Mouse (Mus musculus): ENCODE results near the gene Casr.
A peak's percentile ranks its signal among the peaks of the same experiment; 100 is the strongest.

Casr gene

GRCm38 (mm10) chr16:36532981-36533687 lies 28.8 kb downstream of the Casr start:
- DNase-seq (ENCODE audit: low read depth, low spot score), result no peak
- H3K36me3 ChIP-seq (ENCODE audit: control insufficient read depth, insufficient read depth, low read length, poor library complexity, severe bottlenecking), result no peaks in the 10 kb centered on the region
- no peaks in the 10 kb centered on the region for H3K27me3 ChIP-seq (ENCODE audit: control insufficient read depth, insufficient read depth, low read length, poor library complexity, severe bottlenecking)

GRCm38 (mm10) chr16:36532046-36532445 lies 29.9 kb downstream of the Casr start:
- Histone ChIP-seq H3K36me3 (ENCODE audit: control insufficient read depth, insufficient read depth, low read length, poor library complexity, severe bottlenecking) (no peaks in the 10 kb centered on the region), H3K27me3 (ENCODE audit: control insufficient read depth, insufficient read depth, low read length, poor library complexity, severe bottlenecking) (no peaks in the 10 kb centered on the region)
- DNase-seq (ENCODE audit: low read depth, low spot score), result no peak

- Histone ChIP-seq H3K27me3 (ENCODE audit: control insufficient read depth, insufficient read depth, low read length, poor library complexity, severe bottlenecking) (no peaks in the 10 kb centered on the region), H3K36me3 (ENCODE audit: control insufficient read depth, insufficient read depth, low read length, poor library complexity, severe bottlenecking) (no peaks in the 10 kb centered on the region)
- DNase-seq (ENCODE audit: low read depth, low spot score), result peak; percentile 10
These were observed 30.3 kb downstream of the Casr start for GRCm38 (mm10) chr16:36531630-36532029.

GRCm38 (mm10) chr16:36530566-36531552 lies 31.1 kb downstream of the Casr start:
- H3K36me3 ChIP-seq (ENCODE audit: control insufficient read depth, insufficient read depth, low read length, poor library complexity, severe bottlenecking), result no peaks in the 10 kb centered on the region
- peak; percentile 23 for DNase-seq (ENCODE audit: low read depth, low spot score)
- H3K27me3 ChIP-seq (ENCODE audit: control insufficient read depth, insufficient read depth, low read length, poor library complexity, severe bottlenecking), result no peaks in the 10 kb centered on the region

GRCm38 (mm10) chr16:36528822-36529221 lies 33.1 kb downstream of the Casr start:
- Histone ChIP-seq H3K36me3 (ENCODE audit: control insufficient read depth, insufficient read depth, low read length, poor library complexity, severe bottlenecking) (no peaks in the 10 kb centered on the region), H3K27me3 (ENCODE audit: control insufficient read depth, insufficient read depth, low read length, poor library complexity, severe bottlenecking) (no peaks in the 10 kb centered on the region)
- DNase-seq (ENCODE audit: low read depth, low spot score), result no peak

- DNase-seq (ENCODE audit: low read depth, low spot score), result no peak
- Histone ChIP-seq H3K36me3 (ENCODE audit: control insufficient read depth, insufficient read depth, low read length, poor library complexity, severe bottlenecking) (no peaks in the 10 kb centered on the region), H3K27me3 (ENCODE audit: control insufficient read depth, insufficient read depth, low read length, poor library complexity, severe bottlenecking) (no peaks in the 10 kb centered on the region)
These were observed 35.2 kb downstream of the Casr start for GRCm38 (mm10) chr16:36526596-36527282.

GRCm38 (mm10) chr16:36523095-36523494 lies 38.8 kb downstream of the Casr start:
- no peaks in the 10 kb centered on the region for H3K36me3 ChIP-seq (ENCODE audit: control insufficient read depth, insufficient read depth, low read length, poor library complexity, severe bottlenecking)
- no peaks in the 10 kb centered on the region for H3K27me3 ChIP-seq (ENCODE audit: control insufficient read depth, insufficient read depth, low read length, poor library complexity, severe bottlenecking)
- no peak for DNase-seq (ENCODE audit: low read depth, low spot score)

GRCm38 (mm10) chr16:36516355-36516754 lies 45.6 kb downstream of the Casr start:
- no peaks in the 10 kb centered on the region for H3K27me3 ChIP-seq (ENCODE audit: control insufficient read depth, insufficient read depth, low read length, poor library complexity, severe bottlenecking)
- no peak for DNase-seq (ENCODE audit: low read depth, low spot score)
- H3K36me3 ChIP-seq (ENCODE audit: control insufficient read depth, insufficient read depth, low read length, poor library complexity, severe bottlenecking), result no peaks in the 10 kb centered on the region

GRCm38 (mm10) chr16:36507300-36507699 lies 54.6 kb downstream of the Casr start:
- no peaks in the 10 kb centered on the region for H3K27me3 ChIP-seq (ENCODE audit: control insufficient read depth, insufficient read depth, low read length, poor library complexity, severe bottlenecking)
- no peak for DNase-seq (ENCODE audit: low read depth, low spot score)
- no peaks in the 10 kb centered on the region for H3K36me3 ChIP-seq (ENCODE audit: control insufficient read depth, insufficient read depth, low read length, poor library complexity, severe bottlenecking)

- no peaks in the 10 kb centered on the region for H3K27me3 ChIP-seq (ENCODE audit: control insufficient read depth, insufficient read depth, low read length, poor library complexity, severe bottlenecking)
- no peak for DNase-seq (ENCODE audit: low read depth, low spot score)
- no peaks in the 10 kb centered on the region for H3K36me3 ChIP-seq (ENCODE audit: control insufficient read depth, insufficient read depth, low read length, poor library complexity, severe bottlenecking)
These were observed 55.1 kb downstream of the Casr start for GRCm38 (mm10) chr16:36506827-36507226.

- Histone ChIP-seq H3K27me3 (ENCODE audit: control insufficient read depth, insufficient read depth, low read length, poor library complexity, severe bottlenecking) (no peaks in the 10 kb centered on the region), H3K36me3 (ENCODE audit: control insufficient read depth, insufficient read depth, low read length, poor library complexity, severe bottlenecking) (no peaks in the 10 kb centered on the region)
- DNase-seq (ENCODE audit: low read depth, low spot score), result peak; percentile 20
These were observed 56.0 kb downstream of the Casr start for GRCm38 (mm10) chr16:36505913-36506312.

- peak; percentile 13 for DNase-seq (ENCODE audit: low read depth, low spot score)
- no peaks in the 10 kb centered on the region for H3K27me3 ChIP-seq (ENCODE audit: control insufficient read depth, insufficient read depth, low read length, poor library complexity, severe bottlenecking)
- no peaks in the 10 kb centered on the region for H3K36me3 ChIP-seq (ENCODE audit: control insufficient read depth, insufficient read depth, low read length, poor library complexity, severe bottlenecking)
These were observed 56.8 kb downstream of the Casr start for GRCm38 (mm10) chr16:36505134-36505533.

- Histone ChIP-seq H3K36me3 (ENCODE audit: control insufficient read depth, insufficient read depth, low read length, poor library complexity, severe bottlenecking) (no peaks in the 10 kb centered on the region), H3K27me3 (ENCODE audit: control insufficient read depth, insufficient read depth, low read length, poor library complexity, severe bottlenecking) (no peaks in the 10 kb centered on the region)
- no peak for DNase-seq (ENCODE audit: low read depth, low spot score)
These were observed 59.7 kb downstream of the Casr start for GRCm38 (mm10) chr16:36502286-36502685.

GRCm38 (mm10) chr16:36492420-36492819 lies 69.5 kb downstream of the Casr start:
- DNase-seq (ENCODE audit: low read depth, low spot score), result no peak
- Histone ChIP-seq H3K36me3 (ENCODE audit: control insufficient read depth, insufficient read depth, low read length, poor library complexity, severe bottlenecking) (no peaks in the 10 kb centered on the region), H3K27me3 (ENCODE audit: control insufficient read depth, insufficient read depth, low read length, poor library complexity, severe bottlenecking) (no peaks in the 10 kb centered on the region)

- Histone ChIP-seq H3K27me3 (ENCODE audit: control insufficient read depth, insufficient read depth, low read length, poor library complexity, severe bottlenecking) (no peaks in the 10 kb centered on the region), H3K36me3 (ENCODE audit: control insufficient read depth, insufficient read depth, low read length, poor library complexity, severe bottlenecking) (no peaks in the 10 kb centered on the region)
- DNase-seq (ENCODE audit: low read depth, low spot score), result peak; percentile 90
These were observed 85.1 kb downstream of the Casr start for GRCm38 (mm10) chr16:36476866-36477265.

All from splenic B cell, adult 2 months (primary cell).